Mouse (Mus musculus): ENCODE data around the gene Adgrg1.

DNA sequence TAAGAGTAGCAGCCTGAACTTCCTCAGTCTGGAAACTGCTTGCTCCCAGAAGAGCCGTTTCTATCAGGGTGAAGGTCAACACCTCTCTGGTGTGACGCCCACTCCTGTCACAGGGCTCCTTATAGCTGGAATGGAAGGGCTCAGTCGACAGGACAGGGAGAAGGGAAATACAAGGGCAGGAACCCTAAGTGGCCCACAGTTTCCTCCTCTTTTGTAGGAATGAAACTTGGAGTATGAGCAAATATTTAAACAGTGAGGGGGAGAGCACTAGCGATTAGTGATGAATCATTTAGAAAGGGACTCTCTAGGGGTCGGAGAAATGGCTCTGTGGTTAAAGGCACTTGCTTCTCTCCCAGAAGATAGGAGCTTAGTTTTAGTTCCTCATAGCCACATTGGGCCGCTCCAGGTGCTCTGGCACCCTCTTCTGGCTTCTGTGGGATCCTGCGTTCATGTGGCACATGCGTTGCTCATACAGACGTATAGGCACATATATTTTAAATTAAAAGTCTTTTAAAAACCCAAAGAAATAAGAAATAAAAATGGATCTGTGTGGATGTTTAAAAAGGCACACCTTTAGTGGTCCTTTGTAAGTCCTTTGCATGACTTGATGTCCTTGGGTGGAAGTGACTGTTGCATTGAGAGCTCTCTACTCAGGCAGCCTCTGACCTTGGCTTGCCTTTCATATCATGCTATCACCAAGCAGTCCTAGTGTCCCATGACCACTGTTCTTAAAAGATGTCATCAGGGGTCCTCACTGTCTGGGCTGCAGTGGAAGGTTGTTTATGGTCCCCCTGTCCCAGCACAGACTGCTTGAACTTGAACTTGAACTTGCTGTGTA is 19.4 kb upstream of the Adgrg1 start:
- TF ChIP-seq EP300 (IDR thresholded peaks at IDR 0.05; ENCODE audit: insufficient read depth, low read depth, low read length) (no peak), CTCF (IDR thresholded peaks at IDR 0.05) (peak; percentile 82), POLR2A (IDR thresholded peaks at IDR 0.05; ENCODE audit: insufficient read depth, low read depth, low read length) (no peak)
